Mouse (Mus musculus): ENCODE results near the gene Atxn7l2.

GRCm38 (mm10) chr3:108187111-108187795, 23.5 kb downstream of the Atxn7l2 start:
- TF ChIP-seq HCFC1 (IDR thresholded peaks at IDR 0.05; ENCODE audit: borderline replicate concordance, insufficient read depth, low read length) (no peak), ZC3H11A (IDR thresholded peaks at IDR 0.05; ENCODE audit: borderline replicate concordance, low read depth, low read length) (no peak), ZNF384 (IDR thresholded peaks at IDR 0.05; ENCODE audit: low read depth, low read length) (no peak)

Measured in ES-E14 (cell line).